Mouse (Mus musculus) intestine, embryonic 14.5 days (tissue): ENCODE data around the gene Fam76b. TPM values are rescaled to one million over a fixed set of nuclear protein-coding genes. Genes with fewer than 3 reads are reported as not detected.
A peak's percentile ranks its signal among the peaks of the same experiment; 100 is the strongest.

Experiments used
- ATAC-seq: fragments of 200-750 bp; cut with Nextera tagmentation; replicated peaks from 2 replicates; pipeline ENCODE4 v1.8.0; 2017; ENCODE audit warnings: low read depth, moderate number of reproducible peaks, moderate TSS enrichment, moderate library complexity; ENCODE audit not compliant: low FRiP score, low TSS enrichment
- DNase-seq: peaks from one replicate; pipeline ENCODE4 v3.0.0-alpha.2; 2018; ENCODE audit warnings: low spot score
- H3K27ac ChIP-seq: fragments of 300-500 bp; sonication (generic); 2 replicates; pipeline ENCODE4 v1.5.1; 2014; ENCODE audit warnings: low read depth, mild to moderate bottlenecking, control low read depth
- H3K27me3 ChIP-seq: fragments of 300-500 bp; sonication (generic); replicated peaks from 2 replicates; pipeline ENCODE4 v1.6.1; 2014; ENCODE audit warnings: low read length, control low read depth; ENCODE audit not compliant: control insufficient read depth, insufficient read depth
- H3K36me3 ChIP-seq: fragments of 300-500 bp; sonication (generic); 2 replicates; pipeline ENCODE4 v1.6.1; 2014; ENCODE audit warnings: low read length, control low read depth; ENCODE audit not compliant: control insufficient read depth, insufficient read depth
- H3K4me1 ChIP-seq: fragments of 300-500 bp; sonication (generic); replicated peaks from 2 replicates; pipeline ENCODE4 v1.6.1; 2014; ENCODE audit warnings: low read length, control low read depth, mixed read lengths; ENCODE audit not compliant: control insufficient read depth, insufficient read depth
- H3K4me2 ChIP-seq: fragments of 300-500 bp; sonication (generic); 2 replicates; pipeline ENCODE4 v1.6.1; 2014; ENCODE audit warnings: low read length
- H3K4me3 ChIP-seq: fragments of 300-500 bp; sonication (generic); 2 replicates; pipeline ENCODE4 v1.5.1; 2014; ENCODE audit warnings: low read depth, low read length, control low read depth, mixed read lengths
- H3K9ac ChIP-seq: fragments of 300-500 bp; sonication (generic); 2 replicates; pipeline ENCODE4 v1.6.1; 2014; ENCODE audit warnings: mild to moderate bottlenecking, low read length
- H3K9me3 ChIP-seq: fragments of 300-500 bp; sonication (generic); 2 replicates; pipeline ENCODE4 v1.6.1; 2016; ENCODE audit warnings: low read length, control low read depth; ENCODE audit not compliant: control insufficient read depth
- WGBS: fragments of 180-500 bp; shearing (Covaris S2); extraction: QIAGEN DNeasy Blood & Tissue Kit; methylation state at CpG from one replicate; pipeline ENCODE4 v1.1.7; 2014; 5-methylcytosine and 5-hydroxymethylcytosine counted together
- polyA plus RNA-seq: library from polyadenylated mRNA; unstranded; fragments of >200 nt; fragmentation: Nextera tagmentation; extraction: Ambion mirVana; gene quantifications from 2 replicates; pipeline ENCODE4 v1.2.1, GENCODE M21; 2014

The Fam76b gene
- polyA plus RNA-seq, 1 experiment from 2014 or later = 22.4 TPM

DNA sequence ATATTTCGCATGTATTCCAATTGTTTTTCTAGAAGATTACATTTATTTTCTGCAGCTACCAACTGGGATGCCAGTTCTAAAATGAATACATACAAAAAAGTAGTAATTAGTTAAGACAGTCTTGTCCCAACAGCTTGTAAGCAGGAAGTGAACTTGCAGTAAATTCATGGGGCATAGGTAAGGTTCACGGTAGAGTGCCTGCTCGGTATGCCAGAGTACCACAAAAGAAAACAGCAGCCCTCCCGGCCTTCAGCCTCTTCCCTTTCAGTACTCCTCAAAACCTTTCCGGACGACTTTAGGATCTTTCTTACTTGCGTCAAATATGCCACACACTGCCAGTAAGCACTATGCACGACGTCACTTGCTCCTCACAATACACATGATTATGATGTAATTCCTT lies 9.1 kb upstream of the Fam76b start:
- no peak for ATAC-seq
- Histone ChIP-seq H3K4me1 (no peaks in the 10 kb centered on the region), H3K36me3 (peaks cover 86% of the 10 kb centered on the region), H3K9ac (no peak overlapping the region), H3K27ac (no peak overlapping the region), H3K9me3 (no peaks in the 10 kb centered on the region), H3K4me3 (no peak overlapping the region), H3K4me2 (no peak overlapping the region), H3K27me3 (no peaks in the 10 kb centered on the region)
- 90% methylated on average over 9 of the region's 9 CpGs for WGBS
- no peak for DNase-seq

DNA sequence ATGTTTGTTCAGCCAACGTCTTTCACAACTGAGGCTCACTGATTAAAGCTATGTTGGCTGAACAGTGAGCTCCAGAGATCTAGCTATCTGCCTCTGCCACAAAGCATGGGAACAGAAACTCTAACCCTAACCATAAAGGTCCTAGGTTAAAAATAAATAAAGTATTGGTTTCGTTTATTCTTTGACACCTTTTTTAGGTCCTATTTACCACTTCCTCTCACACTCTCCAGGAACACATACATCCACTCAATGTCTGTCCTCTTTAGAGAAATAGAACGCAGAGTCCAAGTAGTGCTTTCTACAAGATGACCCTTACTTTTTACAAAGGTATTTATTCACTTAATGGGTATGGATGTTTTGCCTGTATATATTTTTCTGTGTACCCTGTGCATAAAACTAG lies 6.7 kb upstream of the Fam76b start:
- Histone ChIP-seq H3K27ac (no peak overlapping the region), H3K9me3 (no peaks in the 10 kb centered on the region), H3K27me3 (no peaks in the 10 kb centered on the region), H3K4me1 (peaks cover 14% of the 10 kb centered on the region), H3K36me3 (peaks cover 66% of the 10 kb centered on the region), H3K4me2 (no peak overlapping the region), H3K9ac (no peak overlapping the region), H3K4me3 (no peak overlapping the region)
- ATAC-seq (no peak), DNase-seq (no peak)
- WGBS = 94% methylated on average over 3 of the region's 3 CpGs

DNA sequence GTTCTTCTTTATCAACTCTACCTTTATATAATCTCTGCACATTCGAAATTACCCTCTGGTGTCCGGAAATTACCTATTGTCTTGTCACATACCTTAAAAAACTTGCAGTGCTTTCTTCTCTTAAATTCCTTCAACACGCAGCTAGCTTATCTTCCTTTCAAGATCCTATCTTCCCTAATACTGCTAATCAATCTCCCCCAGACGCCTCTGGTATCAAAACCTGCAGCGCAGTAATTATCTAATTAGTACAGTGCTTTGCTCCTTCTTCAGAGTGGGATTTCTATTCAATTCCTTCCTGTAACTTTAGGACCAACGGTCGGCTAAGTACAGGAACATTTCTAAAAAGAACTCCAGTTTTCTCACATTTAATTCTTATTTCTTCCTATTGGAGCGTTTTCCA lies 1.6 kb upstream of the Fam76b start:
- Histone ChIP-seq H3K9ac (peak overlapping the region; percentile 94), H3K4me3 (peak overlapping the region; percentile 74), H3K36me3 (peaks cover 21% of the 10 kb centered on the region), H3K9me3 (no peaks in the 10 kb centered on the region), H3K4me2 (peak overlapping the region; percentile 83), H3K27me3 (no peaks in the 10 kb centered on the region), H3K27ac (peak overlapping the region; percentile 99), H3K4me1 (peaks cover 19% of the 10 kb centered on the region)
- WGBS = 4% methylated on average over 8 of the region's 8 CpGs
- ATAC-seq (no peak), DNase-seq (no peak)

DNA sequence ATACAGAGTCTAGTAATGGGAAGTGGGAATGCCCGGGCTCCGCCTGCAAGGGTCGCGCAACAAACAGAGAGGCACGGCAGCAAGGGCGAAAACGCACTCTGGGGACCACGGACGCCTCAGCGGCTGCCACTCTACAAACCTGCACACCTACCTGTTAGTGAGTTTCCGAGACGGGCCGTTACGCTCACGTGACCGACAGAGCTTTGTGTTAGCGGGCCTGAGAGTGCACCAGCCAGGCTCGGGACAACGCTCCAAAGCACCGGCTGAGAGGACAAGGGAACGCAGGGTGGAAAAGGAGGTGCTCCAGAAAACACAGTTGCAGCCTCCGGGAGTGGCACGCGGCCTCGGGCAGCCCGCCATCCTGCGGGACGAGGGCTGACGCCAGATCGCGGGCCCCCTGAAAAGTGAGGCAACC lies 1.1 kb upstream of the Fam76b start:
- Histone ChIP-seq H3K27ac (peak overlapping the region; percentile 99), H3K9me3 (no peaks in the 10 kb centered on the region), H3K9ac (peak overlapping the region; percentile 94), H3K4me3 (peak overlapping the region; percentile 74), H3K36me3 (peaks cover 21% of the 10 kb centered on the region), H3K27me3 (no peaks in the 10 kb centered on the region), H3K4me1 (peaks cover 19% of the 10 kb centered on the region), H3K4me2 (peak overlapping the region; percentile 83)
- DNase-seq = peak; percentile 89
- peak; percentile 21 for ATAC-seq
- under 1% methylated on average over 30 of the region's 31 CpGs for WGBS

DNA sequence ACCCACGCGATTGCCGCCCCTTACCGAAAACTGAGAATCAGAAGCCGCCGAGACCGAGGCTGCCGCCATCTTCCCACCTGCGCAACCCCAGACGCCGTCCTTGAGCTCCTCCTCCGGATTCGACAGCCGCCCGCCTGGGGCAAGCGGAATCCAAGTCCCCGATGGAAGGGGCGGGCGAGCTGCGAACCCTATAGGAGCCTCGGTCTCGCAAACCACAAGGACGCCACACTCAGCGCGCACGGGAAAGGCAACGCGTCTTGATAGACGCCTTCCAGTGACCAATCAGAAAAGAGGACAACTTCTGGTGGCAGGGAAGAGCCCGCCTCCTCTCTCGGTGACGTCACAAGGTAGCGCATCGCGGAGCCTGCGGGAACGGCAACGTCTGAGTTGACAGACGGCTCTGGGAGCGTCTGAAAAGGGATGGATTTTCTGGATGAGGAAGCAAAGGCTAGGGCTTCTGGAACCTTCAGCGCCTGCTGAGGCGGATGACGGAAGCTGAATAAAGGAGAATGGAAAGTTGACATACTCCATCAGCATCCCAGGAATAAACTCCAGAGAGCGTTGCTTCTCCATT lies 597 bp upstream of the Fam76b start, which contains the start of gene Cep57:
TSS of gene Cep57 (minus strand) at position 276 of the 574 bp plus-strand sequence.
- Histone ChIP-seq H3K9me3 (no peaks in the 10 kb centered on the region), H3K4me3 (peak within 1 kb of the TSS; percentile 80), H3K36me3 (peaks cover 25% of the 10 kb centered on the region), H3K4me1 (peaks cover 19% of the 10 kb centered on the region), H3K27ac (peak within 1 kb of the TSS; percentile 99), H3K27me3 (no peaks in the 10 kb centered on the region), H3K4me2 (peak within 1 kb of the TSS; percentile 83), H3K9ac (peak within 1 kb of the TSS; percentile 94)
- peak; percentile 97 for DNase-seq
- under 1% methylated on average over 44 of the region's 44 CpGs for WGBS
- ATAC-seq = peak; percentile 94

DNA sequence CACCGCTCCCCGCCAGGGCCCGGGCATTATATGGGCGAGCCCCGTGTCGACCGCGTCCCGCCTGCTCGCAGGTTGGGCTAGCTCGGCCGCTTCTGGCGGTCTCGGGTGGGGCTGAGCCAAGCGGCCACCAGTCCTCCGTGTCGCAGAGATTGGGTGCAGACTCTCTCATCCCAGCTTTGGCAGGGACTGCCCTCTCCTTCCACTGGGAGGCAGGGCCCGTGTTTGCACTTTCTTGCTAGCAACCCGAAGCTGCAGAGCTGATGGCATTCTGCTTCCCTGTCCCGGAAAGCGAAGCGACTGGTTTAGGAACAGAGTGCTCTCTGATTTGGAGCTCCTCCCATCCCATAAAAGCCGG lies 548 bp downstream of the Fam76b start:
- 0% methylated on average over 23 of the region's 23 CpGs for WGBS
- ATAC-seq = peak; percentile 14

DNA sequence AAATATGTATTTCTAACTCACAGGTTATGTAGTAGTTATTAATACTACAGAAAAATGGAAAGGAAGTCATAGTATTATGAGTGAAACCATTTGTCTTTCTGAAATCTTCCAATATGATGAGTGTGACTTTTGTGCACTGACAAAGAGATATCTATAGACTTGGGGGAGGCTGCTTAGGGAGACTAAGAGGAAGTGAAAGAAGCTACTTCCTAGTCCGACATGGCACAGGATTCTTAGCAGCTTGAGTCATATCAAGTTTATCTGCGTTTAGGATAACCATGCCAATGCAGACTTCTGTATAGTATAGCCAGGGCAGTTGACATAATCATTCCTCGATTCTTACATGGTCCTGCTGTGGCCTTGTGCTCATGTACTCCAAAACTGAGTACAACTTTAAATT lies 7.7 kb downstream of the Fam76b start:
- Histone ChIP-seq H3K9ac (no peak overlapping the region), H3K4me1 (no peaks in the 10 kb centered on the region), H3K36me3 (peaks cover 93% of the 10 kb centered on the region), H3K9me3 (no peaks in the 10 kb centered on the region), H3K27me3 (no peaks in the 10 kb centered on the region), H3K4me3 (no peak overlapping the region), H3K27ac (no peak overlapping the region), H3K4me2 (no peak overlapping the region)
- DNase-seq (no peak), ATAC-seq (no peak)
- WGBS = 81% methylated on average over 3 of the region's 3 CpGs

More for the DNA sequence above, 548 bp downstream of the Fam76b start:
- peak overlapping the region; percentile 83 for H3K9ac ChIP-seq
- H3K4me3 ChIP-seq = peak overlapping the region; percentile 80
- H3K27ac ChIP-seq = peak overlapping the region; percentile 94
- no peaks in the 10 kb centered on the region for H3K9me3 ChIP-seq
- no peak for DNase-seq
- H3K36me3 ChIP-seq = peaks cover 30% of the 10 kb centered on the region
- no peaks in the 10 kb centered on the region for H3K27me3 ChIP-seq
- peaks cover 19% of the 10 kb centered on the region for H3K4me1 ChIP-seq
- peak overlapping the region; percentile 81 for H3K4me2 ChIP-seq

DNA sequence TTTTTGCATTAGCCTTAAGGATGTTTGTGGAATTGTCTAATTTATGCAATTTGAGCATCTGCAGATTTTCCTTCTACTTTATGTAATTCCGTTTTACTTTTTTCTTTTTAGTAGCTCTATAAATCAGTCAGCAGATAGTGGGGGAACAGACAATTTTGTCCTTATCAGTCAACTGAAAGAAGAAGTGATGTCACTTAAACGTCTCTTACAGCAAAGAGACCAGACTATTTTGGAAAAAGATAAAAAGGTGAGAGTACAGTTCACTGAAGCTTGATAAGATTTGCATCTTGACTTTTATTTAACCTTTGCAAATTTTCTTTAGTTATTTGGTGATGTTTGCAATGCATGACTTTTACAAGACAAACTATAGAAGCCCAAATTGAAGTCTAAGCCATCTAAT lies 9.2 kb downstream of the Fam76b start:
- Histone ChIP-seq H3K4me1 (no peaks in the 10 kb centered on the region), H3K9ac (no peak overlapping the region), H3K27me3 (no peaks in the 10 kb centered on the region), H3K27ac (no peak overlapping the region), H3K4me2 (no peak overlapping the region), H3K4me3 (no peak overlapping the region), H3K9me3 (no peaks in the 10 kb centered on the region), H3K36me3 (peaks cover 95% of the 10 kb centered on the region)
- ATAC-seq (no peak), DNase-seq (no peak)
- 69% methylated on average over 2 of the region's 2 CpGs for WGBS

DNA sequence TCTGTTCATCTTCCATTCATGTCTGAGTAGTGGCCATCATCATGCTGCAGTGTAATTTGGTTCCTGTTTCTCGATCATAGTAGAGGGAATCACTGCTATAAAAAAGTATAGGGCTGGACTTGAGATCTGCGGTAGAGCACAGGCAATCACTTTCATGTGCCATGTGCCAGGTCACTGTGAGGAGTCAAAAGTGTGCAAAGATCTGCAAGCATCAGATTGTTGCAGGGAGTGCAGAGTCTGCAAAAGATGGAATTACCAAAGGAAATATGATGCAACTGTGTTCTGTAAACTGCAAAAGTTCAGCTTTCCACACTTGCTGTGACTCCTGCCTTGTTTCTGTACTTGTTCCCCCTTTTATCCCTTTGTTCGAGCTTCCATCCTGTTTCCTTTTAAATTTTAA lies 20.1 kb downstream of the Fam76b start:
- Histone ChIP-seq H3K9ac (no peak overlapping the region), H3K4me3 (no peak overlapping the region), H3K27me3 (no peaks in the 10 kb centered on the region), H3K36me3 (peaks cover 17% of the 10 kb centered on the region), H3K4me1 (no peaks in the 10 kb centered on the region), H3K9me3 (no peaks in the 10 kb centered on the region), H3K27ac (no peak overlapping the region), H3K4me2 (no peak overlapping the region)
- ATAC-seq = no peak
- no peak for DNase-seq
- 89% methylated on average over 3 of the region's 3 CpGs for WGBS
